Mouse (Mus musculus) megakaryocyte, embryonic 14.5 days (primary cell): Measurements from ENCODE around the gene Srp68.

ENCODE experiments used
- FLI1 ChIP-seq: IDR thresholded peaks from 2 replicates; pipeline ENCODE4 v1.6.1; 2012; ENCODE audit warnings: low read length, inconsistent platforms, mixed read lengths
- GATA1 ChIP-seq: IDR thresholded peaks from 3 replicates; pipeline ENCODE4 v1.6.1; 2012; ENCODE audit warnings: mixed read lengths, low read length, inconsistent platforms, borderline replicate concordance

GRCm38 (mm10) chr11:116239797-116240196, 34.2 kb downstream of the Srp68 start:
- no peak for TF ChIP-seq GATA1
- TF ChIP-seq FLI1: no peak
